Mouse (Mus musculus) megakaryocyte, embryonic 14.5 days (primary cell): ENCODE results near the gene Hoxc9.

Experiments used
- FLI1 ChIP-seq: IDR thresholded peaks from 2 replicates; pipeline ENCODE4 v1.6.1; 2012; ENCODE audit warnings: low read length, inconsistent platforms, mixed read lengths
- GATA1 ChIP-seq: IDR thresholded peaks from 3 replicates; pipeline ENCODE4 v1.6.1; 2012; ENCODE audit warnings: mixed read lengths, low read length, inconsistent platforms, borderline replicate concordance

DNA sequence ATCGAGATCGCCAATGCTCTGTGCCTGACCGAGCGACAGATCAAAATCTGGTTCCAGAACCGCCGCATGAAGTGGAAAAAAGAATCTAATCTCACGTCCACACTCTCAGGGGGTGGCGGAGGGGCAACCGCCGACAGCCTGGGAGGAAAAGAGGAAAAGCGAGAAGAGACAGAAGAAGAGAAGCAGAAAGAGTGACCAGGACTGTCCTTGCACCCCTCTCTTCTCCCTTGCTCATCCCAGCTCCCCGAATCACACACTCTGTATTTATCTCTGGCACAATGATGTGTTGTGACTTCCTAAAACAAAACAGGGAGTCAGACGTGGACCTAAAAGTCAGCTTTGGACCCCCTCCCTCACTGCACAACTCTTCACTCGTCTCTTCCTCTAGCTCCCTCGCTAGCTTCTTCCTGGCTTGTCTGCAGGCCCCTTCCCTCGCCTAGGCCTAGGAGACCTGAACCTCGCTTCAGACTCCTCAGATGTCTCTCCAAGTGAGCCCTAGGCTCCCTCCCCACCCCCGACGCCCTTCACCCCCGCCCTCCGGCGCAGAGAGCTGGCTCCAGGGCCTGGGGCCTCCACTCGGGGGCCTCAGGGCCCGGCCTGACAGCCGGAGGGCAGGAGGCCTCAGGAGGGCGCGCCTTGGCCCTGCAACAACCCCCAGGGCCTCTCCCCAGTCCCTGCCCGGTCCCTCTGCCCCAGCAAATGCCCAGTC, 34.8 kb downstream of the Hoxc9 start:
- no peak for TF ChIP-seq GATA1
- TF ChIP-seq FLI1: no peak
